Mouse (Mus musculus) midbrain, embryonic 15.5 days (tissue): ENCODE results near the gene Zbp1. TPM values are rescaled to one million over a fixed set of nuclear protein-coding genes. Genes with fewer than 3 reads are reported as not detected.

ENCODE experiments used
- ATAC-seq: fragments of 200-750 bp; cut with Nextera tagmentation; replicated peaks from 2 replicates; pipeline ENCODE4 v1.8.0; 2017; ENCODE audit warnings: moderate TSS enrichment
- H3K27ac ChIP-seq: fragments of 300-500 bp; sonication (generic); 2 replicates; pipeline ENCODE4 v1.5.1; 2015; ENCODE audit warnings: mild to moderate bottlenecking, inconsistent platforms
- H3K27me3 ChIP-seq: fragments of 300-500 bp; sonication (generic); replicated peaks from 2 replicates; pipeline ENCODE4 v1.6.1; 2015; ENCODE audit warnings: inconsistent platforms
- H3K36me3 ChIP-seq: fragments of 300-500 bp; sonication (generic); replicated peaks from 2 replicates; pipeline ENCODE4 v1.6.1; 2015; ENCODE audit warnings: inconsistent platforms
- H3K4me1 ChIP-seq: fragments of 300-500 bp; sonication (generic); 2 replicates; pipeline ENCODE4 v1.6.1; 2015; ENCODE audit warnings: inconsistent platforms
- H3K4me2 ChIP-seq: fragments of 300-500 bp; sonication (generic); 2 replicates; pipeline ENCODE4 v1.6.1; 2015; ENCODE audit warnings: inconsistent platforms, mild to moderate bottlenecking, moderate library complexity
- H3K4me3 ChIP-seq: fragments of 300-500 bp; sonication (generic); 2 replicates; pipeline ENCODE4 v1.5.1; 2015; ENCODE audit warnings: mild to moderate bottlenecking, inconsistent platforms
- H3K9ac ChIP-seq: fragments of 300-500 bp; sonication (generic); 2 replicates; pipeline ENCODE4 v1.6.1; 2015; ENCODE audit warnings: mild to moderate bottlenecking, inconsistent platforms
- H3K9me3 ChIP-seq: fragments of 300-500 bp; sonication (generic); 2 replicates; pipeline ENCODE4 v1.6.1; 2016; ENCODE audit warnings: inconsistent platforms
- WGBS: fragments of 180-500 bp; shearing (Covaris S2); methylation state at CpG from one replicate; pipeline ENCODE4 v1.1.7; 2015; ENCODE audit warnings: mixed read lengths; 5-methylcytosine and 5-hydroxymethylcytosine counted together
- polyA plus RNA-seq: library from polyadenylated mRNA; unstranded; fragments of >200 nt; fragmentation: Nextera tagmentation; extraction: Ambion mirVana; gene quantifications from 2 replicates; pipeline ENCODE4 v1.2.1, GENCODE M21; 2015

Gene Zbp1
- polyA plus RNA-seq, 1 experiment from 2014 or later, result 0.22 TPM

DNA sequence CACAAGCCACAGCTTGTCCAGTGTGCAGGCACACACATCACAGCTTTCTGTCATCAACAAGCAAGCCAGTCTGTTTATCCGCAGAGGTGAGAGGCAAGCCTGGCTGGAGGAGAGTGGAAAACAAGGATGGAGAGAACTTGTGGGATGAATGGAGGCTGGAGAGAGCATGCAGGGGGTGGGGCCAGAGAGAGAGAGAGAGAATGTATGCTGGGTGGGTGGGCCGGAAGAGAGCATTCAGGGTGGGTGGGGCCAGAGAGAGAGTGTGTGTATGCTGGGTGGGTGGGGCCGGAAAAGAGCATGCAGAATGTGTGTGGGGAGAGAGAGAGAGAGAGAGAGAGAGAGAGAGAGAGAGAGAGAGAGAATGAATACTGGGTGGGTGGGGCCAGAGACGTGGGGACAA lies 14.1 kb downstream of the Zbp1 start:
- Histone ChIP-seq H3K4me1 (no peaks in the 10 kb centered on the region), H3K27me3 (no peaks in the 10 kb centered on the region), H3K9me3 (no peaks in the 10 kb centered on the region), H3K36me3 (no peaks in the 10 kb centered on the region), H3K4me2 (no peak overlapping the region), H3K27ac (no peak overlapping the region), H3K4me3 (no peak overlapping the region), H3K9ac (no peak overlapping the region)
- 55% methylated on average over 4 of the region's 4 CpGs for WGBS
- ATAC-seq, result no peak

DNA sequence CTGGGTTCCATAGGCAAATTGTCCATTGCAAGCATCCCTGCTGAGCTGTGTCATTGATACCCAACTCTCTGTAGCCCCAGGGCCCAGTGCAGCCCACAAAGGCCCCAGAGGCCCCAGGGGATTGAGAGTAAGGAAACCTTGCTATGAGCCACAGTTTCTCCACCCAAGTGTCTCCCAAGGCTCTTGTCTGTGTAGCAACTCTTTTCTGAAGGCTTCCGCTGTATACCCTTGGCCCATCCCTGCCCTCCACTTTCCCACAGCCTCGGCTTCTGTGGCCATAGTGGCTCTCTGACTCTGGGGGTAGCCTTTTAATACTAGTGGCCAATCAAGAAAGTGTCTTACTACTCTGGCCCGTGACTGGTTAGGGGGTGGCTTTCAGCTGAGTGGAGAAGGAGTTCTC lies 15.0 kb downstream of the Zbp1 start:
- Histone ChIP-seq H3K4me1 (no peaks in the 10 kb centered on the region), H3K9me3 (no peaks in the 10 kb centered on the region), H3K4me2 (no peak overlapping the region), H3K36me3 (no peaks in the 10 kb centered on the region), H3K9ac (no peak overlapping the region), H3K27ac (no peak overlapping the region), H3K4me3 (no peak overlapping the region), H3K27me3 (no peaks in the 10 kb centered on the region)
- no peak for ATAC-seq
- WGBS, result 87% methylated on average over 3 of the region's 3 CpGs

DNA sequence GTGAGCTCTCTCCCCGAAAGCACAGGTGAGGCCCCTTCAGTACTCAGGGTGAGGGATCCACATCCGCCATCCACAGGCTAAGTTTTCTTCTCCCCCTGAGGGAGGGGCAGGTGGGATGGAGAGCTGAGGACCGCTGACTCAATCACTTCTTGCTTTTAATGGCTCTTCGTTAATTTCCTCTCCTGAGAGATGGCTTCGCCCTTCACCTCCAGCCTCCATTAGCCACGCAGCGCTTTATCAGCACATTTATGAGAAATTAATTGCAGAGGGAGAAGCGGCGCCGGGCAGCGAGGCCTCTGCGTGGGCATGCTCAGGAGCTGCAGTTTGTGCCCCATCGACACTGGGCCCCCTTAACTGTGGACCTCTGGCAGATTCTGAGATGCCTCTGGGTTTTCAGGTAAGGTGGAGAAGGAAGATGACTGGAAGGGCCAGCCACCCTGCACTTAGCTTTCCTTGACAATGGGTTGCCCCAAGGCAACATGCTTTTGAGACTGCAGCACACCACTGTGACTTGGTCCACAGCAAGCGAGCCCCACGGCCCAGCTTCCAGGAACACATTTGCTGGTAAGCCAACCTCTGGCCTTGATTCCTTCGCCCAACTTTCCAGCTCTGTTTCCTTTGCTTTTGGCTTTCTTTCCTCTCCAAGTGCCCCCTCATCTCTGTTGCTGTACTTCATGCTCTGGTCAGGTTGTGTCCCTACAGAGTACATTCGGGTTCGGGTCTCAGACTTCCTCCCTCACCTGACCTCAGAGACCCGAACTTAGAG lies 15.6 kb downstream of the Zbp1 start:
- no peak for ATAC-seq
- Histone ChIP-seq H3K9ac (no peak overlapping the region), H3K4me2 (no peak overlapping the region), H3K36me3 (no peaks in the 10 kb centered on the region), H3K4me1 (no peaks in the 10 kb centered on the region), H3K27me3 (no peaks in the 10 kb centered on the region), H3K27ac (no peak overlapping the region), H3K4me3 (no peak overlapping the region), H3K9me3 (no peaks in the 10 kb centered on the region)
- WGBS, result 79% methylated on average over 19 of the region's 19 CpGs

DNA sequence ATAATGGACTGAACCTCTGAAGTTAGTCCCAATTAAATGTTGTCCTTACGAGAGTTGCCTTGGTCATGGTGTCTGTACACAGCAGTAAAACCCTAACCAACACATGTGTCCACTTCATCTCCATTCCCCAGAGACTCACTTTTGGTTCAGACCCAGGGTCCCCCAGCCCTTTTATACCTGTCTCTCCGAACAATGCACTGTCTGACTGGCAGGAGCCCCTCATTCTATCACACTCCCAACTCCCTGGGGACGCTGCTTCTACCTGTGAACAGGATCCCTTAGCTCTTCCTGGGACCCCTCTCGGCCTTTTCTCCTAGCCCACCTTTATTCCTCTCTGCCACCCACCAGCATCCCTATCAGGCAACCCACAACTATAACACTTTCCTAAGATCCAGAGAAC lies 23.9 kb downstream of the Zbp1 start:
- H3K36me3 ChIP-seq, result no peaks in the 10 kb centered on the region
- H3K4me1 ChIP-seq, result no peaks in the 10 kb centered on the region
- 89% methylated on average over 4 of the region's 4 CpGs for WGBS
- H3K4me2 ChIP-seq, result no peak overlapping the region
- H3K27ac ChIP-seq, result no peak overlapping the region
- H3K4me3 ChIP-seq, result no peak overlapping the region
- no peaks in the 10 kb centered on the region for H3K27me3 ChIP-seq
- H3K9ac ChIP-seq, result no peak overlapping the region
- 0 out of 2 replicates have a peak, but pooled peaks cover 3% of the 10 kb centered on the region for H3K9me3 ChIP-seq
- ATAC-seq, result no peak

DNA sequence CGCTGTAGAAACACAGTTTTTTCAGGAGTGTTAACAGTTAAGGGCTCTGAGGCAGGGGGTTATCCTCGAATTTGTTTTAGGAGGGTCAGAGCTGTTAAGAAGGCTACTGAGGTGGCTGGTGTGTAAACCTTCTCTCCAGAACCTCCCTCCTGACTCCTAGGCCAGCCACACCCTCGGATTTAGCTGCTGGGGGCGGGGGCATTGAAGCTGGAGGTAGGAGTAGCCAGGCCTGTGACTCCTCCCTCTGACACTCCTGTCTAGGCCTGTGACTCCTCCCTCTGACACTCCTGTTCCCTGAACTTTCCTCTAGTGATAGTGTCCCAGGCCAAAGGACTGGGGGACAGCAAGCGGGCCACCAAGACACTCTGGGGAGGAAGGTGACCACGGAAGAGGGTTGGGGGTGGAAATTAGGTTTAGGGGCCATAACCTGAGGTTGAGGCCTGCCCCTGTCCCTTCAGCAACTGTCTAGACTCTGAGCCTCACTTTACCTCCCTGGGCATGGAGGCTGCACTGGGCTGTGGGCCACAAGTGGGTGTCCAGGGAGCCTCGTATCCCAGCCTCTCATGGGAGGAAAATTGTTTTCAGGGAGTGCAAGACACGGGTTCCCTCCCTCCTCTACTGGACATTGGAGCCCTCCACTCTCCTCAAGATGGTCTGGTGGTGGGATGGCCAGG lies 31.4 kb downstream of the Zbp1 start:
- no peaks in the 10 kb centered on the region for H3K9me3 ChIP-seq
- 40% methylated on average over 8 of the region's 8 CpGs for whole genome bisulfite sequencing
- no peak for ATAC-seq
- no peak overlapping the region for H3K4me3 ChIP-seq
- H3K4me1 ChIP-seq, result 0 out of 2 replicates have a peak, but pooled peaks cover 2% of the 10 kb centered on the region
- H3K9ac ChIP-seq, result no peak overlapping the region
- no peak overlapping the region for H3K27ac ChIP-seq
- no peak overlapping the region for H3K4me2 ChIP-seq
- no peaks in the 10 kb centered on the region for H3K36me3 ChIP-seq
- no peaks in the 10 kb centered on the region for H3K27me3 ChIP-seq

DNA sequence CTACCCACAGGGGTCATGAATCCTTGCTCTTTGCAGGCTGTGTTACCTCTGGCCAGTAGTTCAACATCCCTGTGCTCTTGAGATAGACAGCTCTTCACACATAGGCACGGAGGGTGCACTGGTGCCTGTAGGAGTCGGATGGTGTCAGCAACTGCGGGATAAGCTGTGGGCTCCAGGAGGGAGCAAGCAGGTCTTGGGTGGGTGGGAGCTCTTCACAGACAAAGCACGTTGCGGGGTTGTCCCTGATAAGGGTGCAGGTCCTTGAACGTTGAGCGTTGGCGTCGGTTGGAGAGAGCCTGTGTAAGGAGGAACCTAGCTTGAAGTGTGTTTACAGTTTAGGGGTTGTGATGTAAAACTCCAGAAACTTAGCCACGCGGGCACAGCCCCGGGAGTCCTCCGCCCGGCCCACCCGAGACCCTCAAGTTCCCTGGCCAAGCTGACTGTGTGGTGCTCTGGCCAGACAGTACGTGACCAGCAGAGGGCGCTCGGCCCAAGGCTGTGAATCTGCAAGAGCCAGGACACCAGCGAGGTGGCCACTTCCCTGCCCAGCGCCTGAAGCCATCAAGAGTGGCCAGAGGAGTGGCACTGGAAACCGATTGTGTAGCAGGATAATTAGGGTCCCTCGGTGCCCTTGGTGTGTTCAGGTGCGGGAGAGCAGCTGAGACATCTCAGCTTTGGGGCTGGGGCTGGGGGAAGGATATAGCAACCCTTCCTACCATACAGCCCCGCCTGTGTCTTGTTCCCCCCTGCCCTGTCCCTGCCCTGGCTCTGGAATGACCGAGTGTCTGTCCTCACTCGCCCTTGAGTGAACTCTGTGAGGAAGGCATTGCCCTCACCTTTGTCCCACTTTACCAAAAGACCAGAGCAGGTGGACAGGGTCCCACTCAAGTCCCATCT lies 32.4 kb downstream of the Zbp1 start:
- peak; percentile 82 for ATAC-seq
- Histone ChIP-seq H3K9me3 (no peaks in the 10 kb centered on the region), H3K4me1 (0 out of 2 replicates have a peak, but pooled peaks cover 2% of the 10 kb centered on the region), H3K9ac (no peak overlapping the region), H3K27ac (no peak overlapping the region), H3K4me2 (0 out of 2 replicates have a peak overlapping the region, but pooled peaks have one; percentile 11), H3K36me3 (no peaks in the 10 kb centered on the region), H3K27me3 (no peaks in the 10 kb centered on the region), H3K4me3 (no peak overlapping the region)
- 34% methylated on average over 26 of the region's 26 CpGs for WGBS

DNA sequence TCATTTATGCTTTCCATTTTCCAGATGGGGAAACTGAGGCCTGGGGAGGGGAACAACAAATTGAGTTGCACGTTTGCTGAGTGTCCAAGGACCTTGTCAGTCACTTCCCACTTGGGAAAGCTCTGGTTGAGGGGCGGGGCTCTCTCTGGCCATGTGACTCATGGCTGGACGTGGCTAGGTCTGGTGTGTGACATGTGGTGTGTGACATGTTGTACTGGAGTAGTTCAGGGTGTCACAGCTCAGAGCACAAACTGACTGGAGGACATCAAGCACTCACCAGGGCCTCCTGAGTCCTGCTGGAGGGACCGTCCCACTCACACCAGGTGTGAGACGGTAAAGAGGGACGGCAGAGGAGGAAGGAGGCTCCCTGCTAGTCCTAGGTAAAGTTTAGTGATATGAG lies 33.4 kb downstream of the Zbp1 start:
- Histone ChIP-seq H3K4me3 (no peak overlapping the region), H3K4me1 (0 out of 2 replicates have a peak, but pooled peaks cover 2% of the 10 kb centered on the region), H3K9ac (no peak overlapping the region), H3K36me3 (no peaks in the 10 kb centered on the region), H3K27me3 (no peaks in the 10 kb centered on the region), H3K27ac (no peak overlapping the region), H3K4me2 (no peak overlapping the region), H3K9me3 (no peaks in the 10 kb centered on the region)
- ATAC-seq, result no peak
- WGBS, result 76% methylated on average over 6 of the region's 6 CpGs

DNA sequence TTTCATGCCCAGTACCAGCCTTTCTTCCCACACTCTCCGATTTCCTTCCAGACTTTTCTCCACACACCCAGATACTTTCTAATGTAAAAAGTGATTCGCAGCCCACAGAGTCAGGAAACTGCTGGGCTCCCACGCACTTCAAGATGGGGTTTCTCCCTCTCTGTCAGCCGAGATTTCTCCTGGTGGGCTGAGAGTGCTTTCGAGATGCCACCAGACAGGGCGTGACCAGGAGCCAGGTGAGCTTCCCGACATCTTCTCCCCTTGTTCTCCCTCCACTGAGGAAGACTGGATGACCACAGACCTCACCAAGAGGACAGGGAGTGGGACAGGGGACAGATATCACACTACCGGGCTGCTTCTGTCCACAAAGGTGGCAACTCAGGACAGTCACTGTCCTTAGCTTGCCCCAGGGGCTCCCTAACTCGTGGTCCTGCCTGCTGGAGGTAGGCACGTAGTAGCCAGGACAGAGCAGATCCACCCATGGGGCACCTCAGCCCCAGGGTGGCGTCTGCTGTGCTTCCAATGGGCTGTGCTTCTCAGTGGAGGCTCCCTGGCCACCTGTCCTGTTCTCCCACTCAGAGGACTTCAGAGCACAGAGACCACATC lies 34.1 kb downstream of the Zbp1 start:
- no peak overlapping the region for H3K9ac ChIP-seq
- no peaks in the 10 kb centered on the region for H3K9me3 ChIP-seq
- no peaks in the 10 kb centered on the region for H3K27me3 ChIP-seq
- no peak overlapping the region for H3K4me2 ChIP-seq
- H3K27ac ChIP-seq, result no peak overlapping the region
- H3K4me3 ChIP-seq, result no peak overlapping the region
- H3K36me3 ChIP-seq, result no peaks in the 10 kb centered on the region
- 70% methylated on average over 11 of the region's 11 CpGs for WGBS
- H3K4me1 ChIP-seq, result 0 out of 2 replicates have a peak, but pooled peaks cover 2% of the 10 kb centered on the region
- ATAC-seq, result no peak

DNA sequence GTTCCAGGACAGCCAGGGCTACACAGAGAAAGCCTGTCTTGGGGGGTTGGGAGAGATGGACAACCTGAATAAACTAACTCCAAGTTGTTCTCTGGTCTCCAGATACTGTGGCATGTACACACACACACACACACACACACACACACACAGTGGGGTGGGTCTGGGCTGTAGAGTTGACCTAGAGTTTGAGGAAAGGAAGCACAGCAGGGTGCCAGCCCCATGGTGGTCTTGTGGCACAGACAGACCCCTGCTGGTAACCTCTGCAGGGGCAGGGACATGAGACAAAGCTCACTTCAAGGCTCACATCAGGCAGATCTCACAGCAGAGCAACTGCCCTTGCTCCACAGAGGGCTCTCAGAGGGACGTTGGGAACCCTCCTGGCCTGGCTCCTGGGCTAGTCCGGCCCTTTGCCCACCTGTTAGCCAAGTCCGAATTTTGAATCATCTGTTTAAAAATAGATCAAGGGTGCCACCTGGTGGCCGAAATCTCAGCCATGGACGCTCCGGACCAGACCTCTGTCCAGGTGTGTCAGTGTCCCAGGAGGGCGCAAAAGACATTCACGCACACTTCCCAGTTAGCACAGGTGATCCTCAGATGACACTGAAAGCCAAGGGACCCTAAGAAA lies 34.8 kb downstream of the Zbp1 start:
- Histone ChIP-seq H3K4me2 (no peak overlapping the region), H3K9me3 (no peaks in the 10 kb centered on the region), H3K4me1 (0 out of 2 replicates have a peak, but pooled peaks cover 2% of the 10 kb centered on the region), H3K9ac (no peak overlapping the region), H3K4me3 (no peak overlapping the region), H3K27me3 (no peaks in the 10 kb centered on the region), H3K27ac (no peak overlapping the region), H3K36me3 (no peaks in the 10 kb centered on the region)
- 11% methylated on average over 8 of the region's 8 CpGs for WGBS
- peak; percentile 37 for ATAC-seq

DNA sequence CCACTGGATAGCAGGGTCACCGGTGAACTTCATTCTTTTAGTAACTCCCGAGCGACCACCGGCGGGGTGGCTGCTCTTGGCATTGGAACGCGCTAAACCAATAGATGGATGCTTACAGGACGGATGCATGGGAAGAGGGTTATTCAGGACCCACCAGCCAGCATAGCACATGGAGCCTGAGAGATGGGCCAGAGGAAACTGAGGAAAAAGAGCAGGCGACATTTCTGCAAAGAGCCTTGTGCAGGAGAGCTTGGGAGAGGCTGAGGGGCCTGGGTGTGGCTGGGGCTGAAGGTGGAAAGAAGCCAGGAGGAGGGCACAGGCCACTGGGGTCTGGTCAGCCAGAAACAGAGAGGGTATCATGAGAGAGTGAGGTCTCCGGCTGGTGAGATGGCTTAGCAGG lies 35.4 kb downstream of the Zbp1 start:
- H3K27me3 ChIP-seq, result no peaks in the 10 kb centered on the region
- H3K9me3 ChIP-seq, result no peaks in the 10 kb centered on the region
- no peak overlapping the region for H3K4me2 ChIP-seq
- H3K4me3 ChIP-seq, result no peak overlapping the region
- WGBS, result 94% methylated on average over 10 of the region's 10 CpGs
- H3K27ac ChIP-seq, result no peak overlapping the region
- no peaks in the 10 kb centered on the region for H3K36me3 ChIP-seq
- H3K9ac ChIP-seq, result no peak overlapping the region
- H3K4me1 ChIP-seq, result 0 out of 2 replicates have a peak, but pooled peaks cover 2% of the 10 kb centered on the region
- no peak for ATAC-seq

DNA sequence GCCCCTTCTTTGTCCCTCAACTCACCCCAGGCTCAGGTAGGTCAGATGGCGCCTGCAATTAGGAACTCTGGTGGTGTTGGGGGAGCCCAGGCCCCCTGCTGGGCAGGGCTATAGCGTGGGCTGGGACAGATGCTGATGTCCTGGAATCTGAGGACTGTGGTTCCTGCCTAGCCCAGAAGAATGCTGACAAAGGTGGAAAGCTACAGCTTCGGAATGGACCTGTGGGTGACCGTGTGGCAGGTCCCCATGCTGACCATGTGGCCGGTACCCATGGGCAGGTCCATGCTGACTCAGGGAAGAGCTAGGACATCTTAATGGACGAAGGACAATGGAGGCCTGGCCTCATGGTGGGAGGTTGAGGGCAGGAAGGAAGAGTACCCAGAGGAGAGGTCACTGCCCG lies 35.9 kb downstream of the Zbp1 start:
- no peaks in the 10 kb centered on the region for H3K36me3 ChIP-seq
- no peaks in the 10 kb centered on the region for H3K27me3 ChIP-seq
- no peak for ATAC-seq
- no peak overlapping the region for H3K27ac ChIP-seq
- H3K4me1 ChIP-seq, result 0 out of 2 replicates have a peak, but pooled peaks cover 2% of the 10 kb centered on the region
- no peak overlapping the region for H3K4me2 ChIP-seq
- no peak overlapping the region for H3K9ac ChIP-seq
- no peak overlapping the region for H3K4me3 ChIP-seq
- 82% methylated on average over 7 of the region's 7 CpGs for WGBS
- H3K9me3 ChIP-seq, result no peaks in the 10 kb centered on the region
